Mouse (Mus musculus) hindbrain, embryonic 16.5 days (tissue): ENCODE measurements at regions not wholly inside any gene's neighbourhood (a gene's known extent, or its start where the extent isn't known, plus 50 kb on each side); places are given as distances from the start of the nearest gene placed in this dataset.

ENCODE experiments used
- ATAC-seq: fragments of 200-750 bp; cut with Nextera tagmentation; 2 replicates; pipeline ENCODE4 v1.8.0; 2017; ENCODE audit warnings: moderate TSS enrichment, moderate library complexity
- H3K27ac ChIP-seq: fragments of 300-500 bp; sonication (generic); 2 replicates; pipeline ENCODE4 v1.5.1; 2014; ENCODE audit warnings: low read depth, mild to moderate bottlenecking, control low read depth, low read length, moderate library complexity
- H3K27me3 ChIP-seq: fragments of 300-500 bp; sonication (generic); replicated peaks from 2 replicates; pipeline ENCODE4 v1.6.1; 2014; ENCODE audit warnings: low read length; ENCODE audit not compliant: control insufficient read depth, insufficient read depth
- H3K36me3 ChIP-seq: fragments of 300-500 bp; sonication (generic); 2 replicates; pipeline ENCODE4 v1.6.1; 2014; ENCODE audit warnings: mild to moderate bottlenecking, low read length, moderate library complexity, mixed read lengths; ENCODE audit not compliant: control insufficient read depth, insufficient read depth
- H3K4me1 ChIP-seq: fragments of 300-500 bp; sonication (generic); 2 replicates; pipeline ENCODE4 v1.6.1; 2014; ENCODE audit warnings: low read depth, low read length; ENCODE audit not compliant: control insufficient read depth, insufficient read depth
- H3K4me2 ChIP-seq: fragments of 300-500 bp; sonication (generic); 2 replicates; pipeline ENCODE4 v1.6.1; 2014; ENCODE audit warnings: mild to moderate bottlenecking, low read length, control low read depth, moderate library complexity
- H3K4me3 ChIP-seq: fragments of 300-500 bp; sonication (generic); 2 replicates; pipeline ENCODE4 v1.5.1; 2014; ENCODE audit warnings: mild to moderate bottlenecking, low read length, control low read depth, moderate library complexity
- H3K9ac ChIP-seq: fragments of 300-500 bp; sonication (generic); 2 replicates; pipeline ENCODE4 v1.6.1; 2014; ENCODE audit warnings: low read depth, mild to moderate bottlenecking, control low read depth, low read length, moderate library complexity
- H3K9me3 ChIP-seq: fragments of 300-500 bp; sonication (generic); 2 replicates; pipeline ENCODE4 v1.6.1; 2014; ENCODE audit warnings: mild to moderate bottlenecking, low read length, moderate library complexity; ENCODE audit not compliant: control insufficient read depth
- WGBS: fragments of 180-500 bp; shearing (Covaris S2); extraction: QIAGEN DNeasy Blood & Tissue Kit; methylation state at CpG from one replicate; pipeline ENCODE4 v1.1.7; 2014; 5-methylcytosine and 5-hydroxymethylcytosine counted together

- H3K27me3 ChIP-seq, result no peaks in the 10 kb centered on the region
- no peak overlapping the region for H3K4me2 ChIP-seq
- no peaks in the 10 kb centered on the region for H3K36me3 ChIP-seq
- no peak overlapping the region for H3K4me3 ChIP-seq
- H3K9me3 ChIP-seq, result no peaks in the 10 kb centered on the region
- no peak overlapping the region for H3K27ac ChIP-seq
- no peak overlapping the region for H3K9ac ChIP-seq
- ATAC-seq, result no peak
- 83% methylated on average over 9 of the region's 9 CpGs for WGBS
- H3K4me1 ChIP-seq, result no peaks in the 10 kb centered on the region
Observed at GRCm38 (mm10) chr6:32739162-32739745, 151.3 kb upstream of the Plxna4 start.

DNA sequence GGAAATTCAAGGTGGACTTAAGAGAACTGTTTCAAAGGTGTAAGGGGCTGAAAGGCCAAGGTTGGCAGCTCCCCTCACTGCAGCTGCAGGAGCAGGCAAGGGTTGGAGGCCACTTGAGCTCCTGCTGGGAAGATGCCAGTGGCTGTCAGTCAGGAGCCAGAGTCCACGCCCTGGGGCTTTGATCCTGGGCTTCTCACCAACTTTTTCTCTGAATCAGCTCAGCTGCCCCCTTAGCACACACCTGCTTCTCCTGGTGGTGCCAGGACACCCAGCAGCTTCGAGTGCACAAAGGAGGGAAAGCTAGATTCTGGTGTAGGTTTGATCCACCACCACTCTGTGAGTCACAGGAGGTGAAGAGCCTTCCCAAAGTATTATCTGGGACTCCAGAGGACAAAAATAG is 140.7 kb upstream of the Plxna4 start:
- H3K27me3 ChIP-seq, result no peaks in the 10 kb centered on the region
- H3K9me3 ChIP-seq, result no peaks in the 10 kb centered on the region
- no peak overlapping the region for H3K27ac ChIP-seq
- H3K36me3 ChIP-seq, result no peaks in the 10 kb centered on the region
- ATAC-seq, result no peak
- no peak overlapping the region for H3K9ac ChIP-seq
- 14% methylated on average over 2 of the region's 2 CpGs for WGBS
- H3K4me1 ChIP-seq, result peaks cover 2% of the 10 kb centered on the region; the same call in 1 of the 2 replicates
- H3K4me3 ChIP-seq, result no peak overlapping the region
- no peak overlapping the region for H3K4me2 ChIP-seq

- peaks cover 2% of the 10 kb centered on the region; the same call in 1 of the 2 replicates for H3K4me1 ChIP-seq
- no peak for ATAC-seq
- H3K4me2 ChIP-seq, result no peak overlapping the region
- H3K36me3 ChIP-seq, result no peaks in the 10 kb centered on the region
- H3K27me3 ChIP-seq, result no peaks in the 10 kb centered on the region
- H3K9me3 ChIP-seq, result no peaks in the 10 kb centered on the region
- H3K9ac ChIP-seq, result no peak overlapping the region
- H3K27ac ChIP-seq, result no peak overlapping the region
- no peak overlapping the region for H3K4me3 ChIP-seq
Observed at GRCm38 (mm10) chr6:32726571-32726970, 138.6 kb upstream of the Plxna4 start.

- no peak overlapping the region for H3K4me2 ChIP-seq
- 90% methylated on average over 5 of the region's 5 CpGs for WGBS
- H3K9ac ChIP-seq, result no peak overlapping the region
- no peaks in the 10 kb centered on the region; the same call in 1 of the 2 replicates for H3K4me1 ChIP-seq
- no peak overlapping the region for H3K27ac ChIP-seq
- H3K9me3 ChIP-seq, result no peaks in the 10 kb centered on the region
- no peaks in the 10 kb centered on the region for H3K36me3 ChIP-seq
- H3K27me3 ChIP-seq, result no peaks in the 10 kb centered on the region
- ATAC-seq, result no peak
- no peak overlapping the region for H3K4me3 ChIP-seq
Observed at GRCm38 (mm10) chr6:32717860-32718259, 129.9 kb upstream of the Plxna4 start.

- Histone ChIP-seq H3K4me2 (no peak overlapping the region), H3K36me3 (no peaks in the 10 kb centered on the region), H3K4me3 (no peak overlapping the region), H3K4me1 (no peaks in the 10 kb centered on the region; the same call in 1 of the 2 replicates), H3K27me3 (no peaks in the 10 kb centered on the region), H3K27ac (no peak overlapping the region), H3K9me3 (no peaks in the 10 kb centered on the region), H3K9ac (no peak overlapping the region)
- WGBS, result 96% methylated on average over 1 of the region's 1 CpGs
- ATAC-seq, result no peak
Observed at GRCm38 (mm10) chr6:32715137-32715536, 127.1 kb upstream of the Plxna4 start.

DNA sequence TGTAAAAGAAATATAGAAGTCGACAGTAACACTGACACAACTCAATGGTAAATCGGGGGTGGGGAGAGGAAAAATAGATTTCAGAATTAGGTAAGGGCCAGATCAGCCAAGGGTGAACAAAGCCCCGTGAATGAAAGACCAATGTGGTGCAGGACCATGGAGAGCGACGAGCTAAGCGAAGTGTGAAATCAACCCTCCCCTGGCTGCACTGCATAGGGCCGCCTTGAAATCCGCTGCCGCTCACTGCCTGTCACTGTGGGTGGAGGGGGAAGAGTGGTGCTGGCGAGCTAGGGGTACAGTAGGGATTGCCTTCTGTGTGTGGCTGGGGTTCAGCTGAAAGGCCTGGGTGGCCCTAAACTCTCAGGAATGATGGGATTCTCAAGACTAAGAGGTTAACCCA is 122.2 kb upstream of the Plxna4 start:
- H3K4me2 ChIP-seq, result no peak overlapping the region
- H3K27me3 ChIP-seq, result no peaks in the 10 kb centered on the region
- no peak overlapping the region for H3K4me3 ChIP-seq
- no peak overlapping the region for H3K27ac ChIP-seq
- H3K9ac ChIP-seq, result no peak overlapping the region
- no peaks in the 10 kb centered on the region for H3K36me3 ChIP-seq
- H3K4me1 ChIP-seq, result no peaks in the 10 kb centered on the region; the same call in 1 of the 2 replicates
- ATAC-seq, result peak; percentile 48; the same call in 1 of the 2 replicates
- no peaks in the 10 kb centered on the region for H3K9me3 ChIP-seq
- WGBS, result 15% methylated on average over 9 of the region's 10 CpGs

- no peaks in the 10 kb centered on the region for H3K27me3 ChIP-seq
- no peak for ATAC-seq
- H3K9me3 ChIP-seq, result no peaks in the 10 kb centered on the region
- no peak overlapping the region for H3K27ac ChIP-seq
- no peaks in the 10 kb centered on the region for H3K36me3 ChIP-seq
- H3K4me2 ChIP-seq, result no peak overlapping the region
- WGBS, result 84% methylated on average over 8 of the region's 8 CpGs
- no peak overlapping the region for H3K4me3 ChIP-seq
- H3K9ac ChIP-seq, result no peak overlapping the region
- H3K4me1 ChIP-seq, result no peaks in the 10 kb centered on the region; the same call in 1 of the 2 replicates
Observed at GRCm38 (mm10) chr6:32709566-32709965, 121.6 kb upstream of the Plxna4 start.

- WGBS, result 76% methylated on average over 1 of the region's 1 CpGs
- no peaks in the 10 kb centered on the region for H3K27me3 ChIP-seq
- ATAC-seq, result no peak
- no peaks in the 10 kb centered on the region for H3K36me3 ChIP-seq
- no peak overlapping the region for H3K4me3 ChIP-seq
- no peaks in the 10 kb centered on the region for H3K4me1 ChIP-seq
- no peak overlapping the region for H3K4me2 ChIP-seq
- no peak overlapping the region for H3K9ac ChIP-seq
- no peaks in the 10 kb centered on the region for H3K9me3 ChIP-seq
- no peak overlapping the region for H3K27ac ChIP-seq
Observed at GRCm38 (mm10) chr6:32707417-32707816, 119.4 kb upstream of the Plxna4 start.

- Histone ChIP-seq H3K36me3 (no peaks in the 10 kb centered on the region), H3K9me3 (no peaks in the 10 kb centered on the region), H3K27ac (no peak overlapping the region), H3K4me2 (no peak overlapping the region), H3K9ac (no peak overlapping the region), H3K27me3 (no peaks in the 10 kb centered on the region), H3K4me3 (no peak overlapping the region), H3K4me1 (no peaks in the 10 kb centered on the region)
- 55% methylated on average over 1 of the region's 1 CpGs for WGBS
- ATAC-seq, result no peak
Observed at GRCm38 (mm10) chr6:32706376-32706775, 118.4 kb upstream of the Plxna4 start.

- WGBS, result 72% methylated on average over 8 of the region's 8 CpGs
- peak overlapping the region; percentile 13; the same call in 1 of the 2 replicates for H3K27ac ChIP-seq
Observed at GRCm38 (mm10) chr6:32703466-32703865, 115.5 kb upstream of the Plxna4 start.

More at GRCm38 (mm10) chr6:32703466-32703865, 115.5 kb upstream of the Plxna4 start:
- Histone ChIP-seq H3K27me3 (no peaks in the 10 kb centered on the region), H3K36me3 (no peaks in the 10 kb centered on the region), H3K4me3 (no peak overlapping the region), H3K4me2 (no peak overlapping the region), H3K9me3 (no peaks in the 10 kb centered on the region), H3K4me1 (no peaks in the 10 kb centered on the region), H3K9ac (no peak overlapping the region)
- no peak for ATAC-seq
